8 mouse cellular contexts compared by ENCODE assay signal in genomic region chr9:14274586-14274985, GRCm38 (mm10). TPM values are rescaled to one million over a fixed set of nuclear protein-coding genes. Genes with fewer than 3 reads are reported as not detected.
DNase-seq lines count a peak whose midpoint lies in the region; ATAC-seq and TF ChIP-seq lines count a peak whose summit lies in the region.

No protein-coding gene starts in this region.

- no peak for ATAC-seq in heart, embryonic 13.5 days (ENCODE audit: extremely low read depth, insufficient number of reproducible peaks, low FRiP score, low TSS enrichment)
- no peak for ATAC-seq in heart, embryonic 16.5 days (replicated peaks; ENCODE audit: extremely low read depth, insufficient read depth, low FRiP score)
- no peak for ATAC-seq in liver, embryonic 16.5 days (ENCODE audit: low read depth)

- WGBS in heart, embryonic 13.5 days: 34% methylated on average over 5 of the region's 5 CpGs
- 41% methylated on average over 5 of the region's 5 CpGs for WGBS in heart, embryonic 16.5 days
- WGBS in liver, embryonic 16.5 days (ENCODE audit: insufficient replicate concordance): 37% methylated on average over 5 of the region's 5 CpGs

- H3K79me2 ChIP-seq in MEL (ENCODE audit: control insufficient read depth, insufficient read depth, low read length, poor library complexity): no peaks in the 10 kb centered on the region

- TF ChIP-seq POLR2A in MEL (IDR thresholded peaks at IDR 0.05; ENCODE audit: control insufficient read depth in 1 of 2, insufficient read depth in 1 of 2, low read depth in 1 of 2, low read length in 2 of 2, poor library complexity in 1 of 2): no peak

- peaks cover 13% of the 10 kb centered on the region for H3K4me1 ChIP-seq in heart, embryonic 13.5 days
- peaks cover 0 to 9% of the 10 kb centered on the region in 2 experiments; a peak in 3 of 4 replicates for H3K4me1 ChIP-seq in MEL (ENCODE audit: control insufficient read depth in 1 of 2, insufficient read depth in 2 of 2, low read length in 2 of 2)
- H3K4me1 ChIP-seq in heart, embryonic 16.5 days (ENCODE audit: control insufficient read depth, insufficient read depth, low read length): no peaks in the 10 kb centered on the region; the same call in none of the 2 replicates
- H3K4me1 ChIP-seq in liver, embryonic 16.5 days (ENCODE audit: control insufficient read depth, low read depth, low read length): peaks cover 10% of the 10 kb centered on the region

- H3K36me3 ChIP-seq in heart, embryonic 13.5 days: no peaks in the 10 kb centered on the region
- peaks cover 0 to 12% of the 10 kb centered on the region in 2 experiments; a peak in 2 of 4 replicates for H3K36me3 ChIP-seq in MEL (ENCODE audit: control insufficient read depth in 1 of 2, insufficient read depth in 2 of 2, low read length in 2 of 2)
- H3K36me3 ChIP-seq in heart, embryonic 16.5 days (ENCODE audit: control insufficient read depth, insufficient read depth): no peaks in the 10 kb centered on the region
- no peaks in the 10 kb centered on the region for H3K36me3 ChIP-seq in liver, embryonic 16.5 days (ENCODE audit: control insufficient read depth, insufficient read depth)

- no peaks in the 10 kb centered on the region for H3K27me3 ChIP-seq in heart, embryonic 13.5 days (replicated peaks)
- H3K27me3 ChIP-seq in MEL (ENCODE audit: control insufficient read depth in 1 of 2, insufficient read depth in 2 of 2, low read length in 2 of 2): peaks cover 8 to 27% of the 10 kb centered on the region in 2 experiments
- no peaks in the 10 kb centered on the region for H3K27me3 ChIP-seq in heart, embryonic 16.5 days (ENCODE audit: control insufficient read depth, insufficient read depth, low read length)
- peaks cover 15% of the 10 kb centered on the region for H3K27me3 ChIP-seq in liver, embryonic 16.5 days (ENCODE audit: control insufficient read depth, insufficient read depth, low read depth, low read length)

- H3K9ac ChIP-seq in heart, embryonic 13.5 days: peak overlapping the region; percentile 77
- peak overlapping the region; percentile 11; the same call in 1 of the 2 replicates for H3K9ac ChIP-seq in MEL (ENCODE audit: control insufficient read depth, low read depth, low read length, poor library complexity, severe bottlenecking)
- H3K9ac ChIP-seq in heart, embryonic 16.5 days (ENCODE audit: low read length): peak overlapping the region; percentile 70; the same call in 1 of the 2 replicates
- H3K9ac ChIP-seq in liver, embryonic 16.5 days (ENCODE audit: low read depth, low read length): no peak overlapping the region

- TF ChIP-seq RAD21 in MEL (IDR thresholded peaks at IDR 0.05; ENCODE audit: low read depth, low read length): no peak

- peak overlapping the region; percentile 93 for H3K4me3 ChIP-seq in heart, embryonic 13.5 days
- H3K4me3 ChIP-seq in MEL (ENCODE audit: control insufficient read depth in 1 of 2, insufficient read depth in 1 of 2, low read depth in 2 of 2, low read length in 2 of 2): peak overlapping the region; percentile 54 to 66
- peak overlapping the region; percentile 83 for H3K4me3 ChIP-seq in heart, embryonic 16.5 days (ENCODE audit: low read length)
- H3K4me3 ChIP-seq in liver, embryonic 16.5 days (ENCODE audit: low read depth, low read length): peak overlapping the region; percentile 70; the same call in 1 of the 2 replicates

- DNase-seq in heart, adult 8-10 months (ENCODE audit: low spot score): no peak
- no peak for DNase-seq in MEL (ENCODE audit: low read depth, low spot score)
- DNase-seq in retina, postnatal 1 day: no peak
- no peak for DNase-seq in spleen, postnatal 10 days (ENCODE audit: low spot score in 2 of 2)
- DNase-seq in thymus, postnatal 4 days: no peak

- H3K4me2 ChIP-seq in heart, embryonic 13.5 days: peak overlapping the region; percentile 82
- H3K4me2 ChIP-seq in heart, embryonic 16.5 days (ENCODE audit: low read depth, low read length): peak overlapping the region; percentile 76
- peak overlapping the region; percentile 88 for H3K4me2 ChIP-seq in liver, embryonic 16.5 days (ENCODE audit: low read depth, low read length)

- TF ChIP-seq EP300 in MEL (IDR thresholded peaks at IDR 0.05; ENCODE audit: low read depth in 1 of 2, low read length in 2 of 2): no peak

- no peak for TF ChIP-seq CTCF in MEL (IDR thresholded peaks at IDR 0.05 in 2 of 3, conservative IDR thresholded peaks at IDR 0.05 in 1 of 3; ENCODE audit: control insufficient read depth in 1 of 3, insufficient read depth in 1 of 3, low read depth in 2 of 3, low read length in 3 of 3, poor library complexity in 1 of 3, severe bottlenecking in 1 of 3)

- H3K9me3 ChIP-seq in heart, embryonic 13.5 days: no peaks in the 10 kb centered on the region
- no peaks in the 10 kb centered on the region for H3K9me3 ChIP-seq in MEL (replicated peaks; ENCODE audit: insufficient read depth, low read length)
- no peaks in the 10 kb centered on the region for H3K9me3 ChIP-seq in heart, embryonic 16.5 days (replicated peaks; ENCODE audit: control insufficient read depth, low read length)
- H3K9me3 ChIP-seq in liver, embryonic 16.5 days (replicated peaks; ENCODE audit: control insufficient read depth, low read length): no peaks in the 10 kb centered on the region

- H3K27ac ChIP-seq in heart, embryonic 13.5 days (replicated peaks): peak overlapping the region; percentile 90
- H3K27ac ChIP-seq in MEL (ENCODE audit: control insufficient read depth, low read depth, low read length): no peak overlapping the region
- peak overlapping the region; percentile 95 for H3K27ac ChIP-seq in heart, embryonic 16.5 days (ENCODE audit: low read length)
- H3K27ac ChIP-seq in liver, embryonic 16.5 days (ENCODE audit: low read length): no peak overlapping the region

TF ChIP-seq in MEL, 35 proteins besides CTCF, POLR2A, EP300 and RAD21:
- TF ChIP-seq USF2 (IDR thresholded peaks at IDR 0.05; ENCODE audit: borderline replicate concordance in 1 of 2, insufficient read depth in 1 of 2, low read depth in 1 of 2, low read length in 2 of 2): no peak
- no peak for TF ChIP-seq MAFK (IDR thresholded peaks at IDR 0.05; ENCODE audit: borderline replicate concordance, low read depth, low read length)
- no peak for TF ChIP-seq HCFC1 (IDR thresholded peaks at IDR 0.05; ENCODE audit: low read depth, low read length)
- no peak for TF ChIP-seq USF1 (IDR thresholded peaks at IDR 0.05; ENCODE audit: low read depth, low read length)
- TF ChIP-seq TAL1 (IDR thresholded peaks at IDR 0.05; ENCODE audit: low read length): no peak
- TF ChIP-seq SMC3 (IDR thresholded peaks at IDR 0.05; ENCODE audit: low read depth, low read length): no peak
- TF ChIP-seq ZMIZ1 (IDR thresholded peaks at IDR 0.05; ENCODE audit: low read depth, low read length): no peak
- TF ChIP-seq NRF1 (IDR thresholded peaks at IDR 0.05; ENCODE audit: insufficient read depth, low read depth, low read length, poor library complexity, severe bottlenecking): no peak
- TF ChIP-seq POLR2AphosphoS5 (IDR thresholded peaks at IDR 0.05; ENCODE audit: borderline replicate concordance, low read depth, low read length): no peak
- no peak for TF ChIP-seq UBTF (IDR thresholded peaks at IDR 0.05; ENCODE audit: borderline replicate concordance, insufficient read depth, low read depth, low read length)
- no peak for TF ChIP-seq ELF1 (IDR thresholded peaks at IDR 0.05; ENCODE audit: low read depth, low read length)
- no peak for TF ChIP-seq TCF12 (IDR thresholded peaks at IDR 0.05; ENCODE audit: low read depth, low read length)
- no peak for TF ChIP-seq CHD2 (IDR thresholded peaks at IDR 0.05; ENCODE audit: low read length)
- TF ChIP-seq POLR2AphosphoS2 (IDR thresholded peaks at IDR 0.05; ENCODE audit: low read length): no peak
- no peak for TF ChIP-seq KAT2A (conservative IDR thresholded peaks at IDR 0.05; ENCODE audit: low read depth, low read length)

RNA-seq across cellular contexts. Expression of gene Sesn3, which starts 0.3 kb away (rescaled TPM):
- polyA plus RNA-seq in heart, embryonic 13.5 days (2015; fragmentation: Nextera tagmentation; extraction: Ambion mirVana): 10.1 and 11.9 TPM in 2 replicates
- total RNA-seq in heart, adult 8-10 months (2022): 10 to 100 TPM; 22.8 to 25.5 (median 25.1) TPM
- 1.5 and 3.3 TPM in 2 replicates for total RNA-seq in MEL (2012; rRNA removed)
- polyA plus RNA-seq in MEL (2012; ENCODE audit: insufficient read depth in 1 of 2, insufficient read length in 2 of 2, low read depth in 1 of 2, low replicate concordance in 2 of 2, missing spikeins in 1 of 2): 1 to 10 TPM in 1 of 2 experiments, not detected in 1; 6.0 TPM
- 9.2 and 10.1 TPM in 2 replicates for polyA plus RNA-seq in heart, embryonic 16.5 days (2015; fragmentation: Nextera tagmentation; extraction: Ambion mirVana)
- polyA plus RNA-seq in liver, embryonic 16.5 days (2015; fragmentation: Nextera tagmentation; extraction: Ambion mirVana): 1.5 and 1.8 TPM in 2 replicates

Comparison
In these comparisons a context has a peak if more than half of its experiments do, and no peak if none do; other contexts are left out.
1. H3K27ac ChIP-seq: peak in heart, embryonic 13.5 days (single experiment) and heart, embryonic 16.5 days (single experiment); none in MEL (single experiment) and liver, embryonic 16.5 days (single experiment).
2. Peak in every context shown above with its lines, with median percentiles within 50 percentile points of each other: H3K4me2 ChIP-seq and H3K4me3 ChIP-seq.